Mouse (Mus musculus): ENCODE measurements around the gene Cluap1. TPM values are rescaled to one million over a fixed set of nuclear protein-coding genes. Genes with fewer than 3 reads are reported as not detected.

Cluap1 gene
- 18.4 and 18.7 TPM in 2 replicates for polyA plus RNA-seq (2015; fragmentation: Nextera tagmentation; extraction: Ambion mirVana)

GRCm38 (mm10) chr16:3908537-3909111 is at the start of gene Cluap1, which contains the start of gene 1700037C18Rik:
Gene Cluap1, plus strand, starts transcription at chr16:3908801.
Gene 1700037C18Rik, minus strand, starts transcription at chr16:3908689.
- Histone ChIP-seq H3K9me3 (ENCODE audit: low read length) (no peaks in the 10 kb centered on the region), H3K36me3 (ENCODE audit: insufficient read depth, low read length) (no peaks in the 10 kb centered on the region), H3K9ac (replicated peaks; ENCODE audit: low read depth) (peak within 1 kb of the TSS; percentile 54), H3K27me3 (replicated peaks; ENCODE audit: insufficient read depth, low read length) (no peaks in the 10 kb centered on the region), H3K4me2 (replicated peaks; ENCODE audit: low read depth, low read length) (peak within 1 kb of the TSS; percentile 74), H3K27ac (ENCODE audit: low read length) (peak within 1 kb of the TSS; percentile 33), H3K4me1 (ENCODE audit: insufficient read depth, low read depth, low read length) (peaks cover 5% of the 10 kb centered on the region; the same call in 1 of the 2 replicates), H3K4me3 (ENCODE audit: low read depth, low read length) (peak within 1 kb of the TSS; percentile 60)
- peak; percentile 99 for ATAC-seq
- 0% methylated on average over 33 of the region's 33 CpGs for WGBS
- DNase-seq (ENCODE audit: low spot score), result peak; percentile 98
- TF ChIP-seq CTCF (IDR thresholded peaks at IDR 0.05) (peak; percentile 90), EP300 (IDR thresholded peaks at IDR 0.05) (no peak)

DNA sequence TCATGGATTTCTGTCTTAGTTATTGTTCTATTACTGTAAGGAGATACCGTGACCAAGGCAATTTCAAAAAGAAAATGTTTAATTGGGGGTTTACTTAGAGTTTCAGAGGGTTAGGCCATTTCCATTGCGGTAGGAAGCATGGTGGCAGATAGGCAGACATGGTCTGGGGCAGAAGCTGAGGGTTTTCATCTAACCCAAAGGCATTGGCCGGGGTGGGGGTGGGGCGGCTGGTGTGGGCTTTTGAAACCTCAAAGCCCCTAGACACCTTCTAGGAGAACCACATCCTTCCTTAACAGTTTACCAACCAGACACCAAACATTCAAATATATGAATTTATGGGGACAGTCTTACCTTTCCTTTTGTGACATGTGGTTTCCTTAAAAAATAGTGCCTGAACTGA is 49.3 kb upstream of the Cluap1 start:
- Histone ChIP-seq H3K9me3 (ENCODE audit: low read length) (no peaks in the 10 kb centered on the region), H3K9ac (replicated peaks; ENCODE audit: low read depth) (no peak overlapping the region), H3K36me3 (ENCODE audit: insufficient read depth, low read length) (no peaks in the 10 kb centered on the region), H3K27ac (ENCODE audit: low read length) (no peak overlapping the region), H3K27me3 (replicated peaks; ENCODE audit: insufficient read depth, low read length) (no peaks in the 10 kb centered on the region), H3K4me1 (ENCODE audit: insufficient read depth, low read depth, low read length) (no peaks in the 10 kb centered on the region), H3K4me2 (replicated peaks; ENCODE audit: low read depth, low read length) (no peak overlapping the region), H3K4me3 (ENCODE audit: low read depth, low read length) (no peak overlapping the region)
- no peak for TF ChIP-seq EP300 (IDR thresholded peaks at IDR 0.05)
- no peak for TF ChIP-seq CTCF (IDR thresholded peaks at IDR 0.05)
- DNase-seq (ENCODE audit: low spot score) (no peak), ATAC-seq (no peak)
- 85% methylated on average over 4 of the region's 4 CpGs for WGBS

- WGBS, result 1% methylated on average over 16 of the region's 16 CpGs
- H3K4me2 ChIP-seq (replicated peaks; ENCODE audit: low read depth, low read length), result peak overlapping the region; percentile 86
- TF ChIP-seq CTCF (IDR thresholded peaks at IDR 0.05) (no peak), EP300 (IDR thresholded peaks at IDR 0.05) (no peak)
- H3K36me3 ChIP-seq (ENCODE audit: insufficient read depth, low read length), result 0 out of 2 replicates have a peak, but pooled peaks cover 4% of the 10 kb centered on the region
- peak overlapping the region; percentile 63 for H3K4me3 ChIP-seq (ENCODE audit: low read depth, low read length)
- H3K27me3 ChIP-seq (replicated peaks; ENCODE audit: insufficient read depth, low read length), result no peaks in the 10 kb centered on the region
- peak overlapping the region; percentile 60 for H3K9ac ChIP-seq (replicated peaks; ENCODE audit: low read depth)
- peaks cover 10% of the 10 kb centered on the region; the same call in 1 of the 2 replicates for H3K4me1 ChIP-seq (ENCODE audit: insufficient read depth, low read depth, low read length)
- ATAC-seq (peak; percentile 4), DNase-seq (ENCODE audit: low spot score) (no peak)
- H3K9me3 ChIP-seq (ENCODE audit: low read length), result no peaks in the 10 kb centered on the region
- H3K27ac ChIP-seq (ENCODE audit: low read length), result peak overlapping the region; percentile 66
Measured at GRCm38 (mm10) chr16:3871815-3872214, 36.8 kb upstream of the Cluap1 start.

DNA sequence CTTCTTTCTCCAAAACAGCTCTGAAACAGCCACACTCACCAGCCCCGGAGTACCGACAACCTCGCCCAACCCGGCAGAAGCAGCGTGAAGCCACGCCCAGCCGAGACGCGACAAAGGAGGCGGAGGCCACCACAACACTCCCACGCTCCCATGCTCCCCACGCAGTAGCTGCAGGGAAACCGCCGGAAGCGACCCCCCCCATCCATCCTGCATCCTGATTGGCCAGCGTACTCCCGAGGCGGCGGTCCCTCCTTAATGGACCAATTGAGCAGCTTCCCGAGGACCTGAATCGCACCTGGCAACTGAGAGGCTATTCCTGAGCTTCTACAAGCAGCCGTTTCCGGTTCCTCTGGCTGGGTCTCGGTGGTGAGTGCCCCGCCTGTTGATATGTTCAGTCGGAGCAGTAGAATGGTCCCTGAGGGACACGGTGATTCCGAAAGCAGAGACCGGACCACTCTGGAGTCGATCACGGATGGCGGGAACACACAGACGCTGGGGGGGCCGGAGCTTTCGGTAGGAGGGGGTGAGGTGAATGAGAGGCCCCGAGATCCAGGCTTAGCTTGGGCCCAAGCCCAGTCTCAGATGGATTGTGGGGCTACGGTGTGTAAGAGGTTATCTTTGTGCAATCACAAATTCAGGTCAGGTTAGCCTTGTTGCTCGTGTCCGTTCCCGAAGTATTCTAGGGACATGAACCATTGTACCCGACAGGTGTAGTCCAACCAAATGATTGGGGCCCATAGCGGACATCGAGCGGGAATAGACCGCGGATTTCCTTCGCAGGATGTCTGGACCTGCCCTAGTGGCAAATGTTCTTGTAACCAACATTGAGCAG is 36.2 kb upstream of the Cluap1 start, which contains the start of gene Naa60:
Gene Naa60, plus strand, starts transcription at position 160 of the 832 bp plus-strand sequence.
- WGBS, result 5% methylated on average over 47 of the region's 47 CpGs
- Histone ChIP-seq H3K9me3 (ENCODE audit: low read length) (no peaks in the 10 kb centered on the region), H3K9ac (replicated peaks; ENCODE audit: low read depth) (peak within 1 kb of the TSS; percentile 60), H3K27ac (ENCODE audit: low read length) (peak within 1 kb of the TSS; percentile 66), H3K4me1 (ENCODE audit: insufficient read depth, low read depth, low read length) (peaks cover 10% of the 10 kb centered on the region; the same call in 1 of the 2 replicates), H3K4me3 (ENCODE audit: low read depth, low read length) (peak within 1 kb of the TSS; percentile 63), H3K36me3 (ENCODE audit: insufficient read depth, low read length) (0 out of 2 replicates have a peak, but pooled peaks cover 4% of the 10 kb centered on the region), H3K4me2 (replicated peaks; ENCODE audit: low read depth, low read length) (peak within 1 kb of the TSS; percentile 86), H3K27me3 (replicated peaks; ENCODE audit: insufficient read depth, low read length) (no peaks in the 10 kb centered on the region)
- DNase-seq (ENCODE audit: low spot score) (peak; percentile 98), ATAC-seq (peak; percentile 100)
- TF ChIP-seq EP300 (IDR thresholded peaks at IDR 0.05), result peak; percentile 44; the same call in 1 of the 2 replicates
- TF ChIP-seq CTCF (IDR thresholded peaks at IDR 0.05), result no peak

GRCm38 (mm10) chr16:3876346-3876745 is 32.3 kb upstream of the Cluap1 start:
- Histone ChIP-seq H3K36me3 (ENCODE audit: insufficient read depth, low read length) (no peaks in the 10 kb centered on the region), H3K9ac (replicated peaks; ENCODE audit: low read depth) (no peak overlapping the region), H3K4me2 (replicated peaks; ENCODE audit: low read depth, low read length) (no peak overlapping the region), H3K27ac (ENCODE audit: low read length) (no peak overlapping the region), H3K27me3 (replicated peaks; ENCODE audit: insufficient read depth, low read length) (no peaks in the 10 kb centered on the region), H3K9me3 (ENCODE audit: low read length) (no peaks in the 10 kb centered on the region), H3K4me3 (ENCODE audit: low read depth, low read length) (no peak overlapping the region), H3K4me1 (ENCODE audit: insufficient read depth, low read depth, low read length) (peaks cover 10% of the 10 kb centered on the region; the same call in 1 of the 2 replicates)
- ATAC-seq, result no peak
- no peak for DNase-seq (ENCODE audit: low spot score)
- 90% methylated on average over 4 of the region's 4 CpGs for WGBS
- TF ChIP-seq CTCF (IDR thresholded peaks at IDR 0.05), result no peak
- TF ChIP-seq EP300 (IDR thresholded peaks at IDR 0.05), result no peak
